Mouse (Mus musculus) hindbrain, postnatal 0 days (tissue): ENCODE measurements around the gene Tmem259. TPM values are rescaled to one million over a fixed set of nuclear protein-coding genes. Genes with fewer than 3 reads are reported as not detected.
"Not testable (repeated sequence)": the region's sequence is repeated elsewhere in the genome, so short reads cannot be mapped to it uniquely, and the experiment has no call there.

Experiments
- ATAC-seq: fragments of 200-750 bp; cut with Nextera tagmentation; 2 replicates; pipeline ENCODE4 v1.8.0; 2017; ENCODE audit warnings: mild to moderate bottlenecking, moderate TSS enrichment, moderate library complexity
- DNase-seq: peaks from one replicate; pipeline ENCODE4 v3.0.0-alpha.2; 2015; ENCODE audit warnings: low spot score
- H3K27ac ChIP-seq: fragments of 300-500 bp; sonication (generic); 2 replicates; pipeline ENCODE4 v1.5.1; 2014; ENCODE audit warnings: mild to moderate bottlenecking
- H3K27me3 ChIP-seq: fragments of 300-500 bp; sonication (generic); 2 replicates; pipeline ENCODE4 v1.6.1; 2014; ENCODE audit warnings: low read length, mixed read lengths; ENCODE audit not compliant: insufficient read depth
- H3K36me3 ChIP-seq: fragments of 300-500 bp; sonication (generic); 2 replicates; pipeline ENCODE4 v1.6.1; 2014; ENCODE audit warnings: low read length, mixed read lengths; ENCODE audit not compliant: insufficient read depth
- H3K4me1 ChIP-seq: fragments of 300-500 bp; sonication (generic); 2 replicates; pipeline ENCODE4 v1.6.1; 2014; ENCODE audit warnings: antibody characterized with exemption, low read length, mixed read lengths; ENCODE audit not compliant: insufficient read depth
- H3K4me2 ChIP-seq: fragments of 300-500 bp; sonication (generic); 2 replicates; pipeline ENCODE4 v1.6.1; 2014; ENCODE audit warnings: low read depth, mild to moderate bottlenecking, low read length, moderate library complexity, mixed read lengths
- H3K4me3 ChIP-seq: fragments of 300-500 bp; sonication (generic); 2 replicates; pipeline ENCODE4 v1.5.1; 2014; ENCODE audit warnings: low read length
- H3K9ac ChIP-seq: fragments of 300-500 bp; sonication (generic); replicated peaks from 2 replicates; pipeline ENCODE4 v1.6.1; 2014; ENCODE audit warnings: mild to moderate bottlenecking, low read length, moderate library complexity, mixed read lengths
- H3K9me3 ChIP-seq: fragments of 300-500 bp; sonication (generic); 2 replicates; pipeline ENCODE4 v1.6.1; 2016; ENCODE audit warnings: low read length, mixed read lengths
- CTCF ChIP-seq: IDR thresholded peaks from 2 replicates; pipeline ENCODE4 v1.5.1; 2016; ENCODE audit warnings: antibody characterized with exemption, control low read depth, low read depth
- WGBS: fragments of 180-500 bp; shearing (Covaris S2); extraction: QIAGEN DNeasy Blood & Tissue Kit; methylation state at CpG from one replicate; pipeline ENCODE4 v1.1.7; 2014; 5-methylcytosine and 5-hydroxymethylcytosine counted together
- polyA plus RNA-seq: library from polyadenylated mRNA; unstranded; fragments of >200 nt; fragmentation: Nextera tagmentation; extraction: Ambion mirVana; gene quantifications from 2 replicates; pipeline ENCODE4 v1.2.1, GENCODE M21; 2015
- total RNA-seq: library from RNA; depleted of rRNA; stranded (reverse); fragments of >200 nt; gene quantifications from 2 replicates; pipeline ENCODE4 v1.2.3, GENCODE M21; 2014

Gene Tmem259
- total and polyA plus RNA-seq, 2 experiments from 2014 or later = 25.6 to 179 TPM

DNA sequence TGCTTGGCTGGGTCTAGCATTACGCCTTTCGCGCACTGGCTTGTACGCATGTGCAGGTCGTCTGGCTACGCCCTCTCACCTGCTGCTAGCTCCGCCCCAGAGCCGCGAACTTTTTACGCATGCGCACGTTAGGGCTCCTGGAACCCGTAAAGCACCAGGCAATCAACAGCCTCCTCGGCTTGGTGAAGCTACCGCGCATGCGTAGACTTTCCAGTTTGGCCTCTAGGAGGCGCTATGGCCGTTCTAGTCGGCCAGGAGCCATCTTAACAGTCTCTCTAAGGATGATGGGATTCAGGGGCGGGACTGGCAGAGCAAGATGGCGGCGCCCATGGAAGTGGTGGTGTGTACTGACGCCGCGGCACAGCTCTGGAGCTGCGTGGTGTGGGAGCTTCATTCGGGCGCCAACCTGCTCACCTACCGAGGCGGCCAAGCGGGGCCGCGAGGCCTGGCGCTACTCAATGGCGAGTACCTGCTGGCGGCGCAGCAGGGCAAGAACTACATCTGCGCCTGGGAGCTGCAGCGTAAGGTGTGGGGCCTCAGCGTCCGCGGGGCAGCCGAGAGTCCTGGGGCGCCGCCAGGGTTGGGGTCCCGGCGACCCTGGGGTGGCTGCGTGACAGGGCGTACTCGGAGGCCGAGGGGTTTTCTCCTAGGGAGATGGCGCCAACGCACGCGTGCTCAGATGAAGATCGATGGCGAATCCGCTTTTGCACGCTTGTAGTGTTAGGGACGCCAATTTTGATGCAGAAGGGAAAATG lies 24.1 kb downstream of the Tmem259 start, which contains the start of gene Wdr18:
Gene Wdr18, plus strand, starts transcription at position 306 of the 755 bp plus-strand sequence.
- DNase-seq (peak; percentile 99), ATAC-seq (peak; percentile 97)
- Histone ChIP-seq H3K36me3 (peaks cover 13% of the 10 kb centered on the region; the same call in 1 of the 2 replicates), H3K4me1 (peaks cover 5% of the 10 kb centered on the region; the same call in 1 of the 2 replicates), H3K27ac (peak within 1 kb of the TSS; percentile 79), H3K9ac (peak within 1 kb of the TSS; percentile 77), H3K9me3 (no peaks in the 10 kb centered on the region), H3K27me3 (no peaks in the 10 kb centered on the region), H3K4me3 (peak within 1 kb of the TSS; percentile 97), H3K4me2 (peak within 1 kb of the TSS; percentile 73)
- under 1% methylated on average over 61 of the region's 61 CpGs for WGBS
- peak; percentile 99 for TF ChIP-seq CTCF

DNA sequence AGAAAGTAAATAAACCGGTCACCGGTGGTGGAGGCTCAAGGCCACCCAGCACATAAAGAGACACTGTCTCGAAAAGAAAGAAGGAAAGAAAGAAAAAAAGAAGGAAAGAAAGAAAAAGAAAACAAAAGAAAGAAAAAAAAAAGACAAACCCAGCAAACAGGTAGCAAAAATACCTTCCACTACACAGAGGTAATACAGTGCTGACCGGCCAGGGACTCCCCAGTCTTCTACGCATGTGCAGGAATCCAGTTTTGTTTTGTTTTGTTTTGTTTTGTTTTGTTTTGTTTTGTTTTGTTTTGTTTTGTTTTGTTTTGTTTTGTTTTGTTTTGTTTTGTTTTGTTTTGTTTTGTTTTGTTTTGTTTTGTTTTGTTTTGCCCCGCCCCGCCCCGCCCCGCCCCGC lies 24.7 kb downstream of the Tmem259 start:
- DNase-seq, H3K36me3 ChIP-seq, H3K4me3 ChIP-seq, H3K4me1 ChIP-seq, H3K27ac ChIP-seq, H3K27me3 ChIP-seq, H3K9me3 ChIP-seq, ATAC-seq, H3K9ac ChIP-seq: not testable (repeated sequence)
- H3K4me2 ChIP-seq = peak overlapping the region; percentile 73
- 36% methylated on average over 10 of the region's 10 CpGs for WGBS

DNA sequence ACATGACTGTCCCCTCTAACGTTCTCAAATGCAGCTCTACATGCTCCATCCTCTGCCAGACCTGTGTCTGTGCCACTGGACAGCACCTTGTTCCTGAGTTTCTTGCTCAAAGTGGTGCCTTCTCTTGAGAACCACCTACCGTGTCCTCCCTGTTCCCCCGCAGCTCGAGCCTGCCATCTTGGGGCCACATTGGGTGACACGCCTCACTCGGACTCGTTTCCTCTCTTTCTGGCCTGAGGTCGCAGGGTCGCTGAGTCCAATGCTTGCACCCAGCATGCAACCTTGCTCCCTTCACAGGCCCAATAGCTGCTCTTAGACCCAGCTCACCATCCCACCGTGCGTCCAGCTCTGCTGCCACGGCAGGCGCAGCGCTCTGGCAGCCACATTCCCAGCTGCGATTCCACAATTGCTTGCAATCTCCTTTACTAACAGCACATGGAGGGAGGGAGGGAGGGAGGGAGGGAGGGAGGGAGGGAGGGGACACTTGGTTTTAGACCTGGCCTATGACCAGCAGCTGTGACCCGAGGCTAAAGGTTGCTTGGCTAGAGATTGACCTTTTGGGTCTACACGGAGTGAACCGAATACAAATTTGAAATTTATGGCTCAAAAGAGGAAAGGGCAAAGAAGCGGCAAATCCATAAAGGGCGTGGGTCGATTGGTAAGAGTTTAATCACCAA lies 25.9 kb downstream of the Tmem259 start:
- H3K4me1 ChIP-seq = peaks cover 5% of the 10 kb centered on the region; the same call in 1 of the 2 replicates
- H3K4me3 ChIP-seq = no peak overlapping the region
- no peak overlapping the region for H3K27ac ChIP-seq
- 11% methylated on average over 21 of the region's 21 CpGs for WGBS
- no peaks in the 10 kb centered on the region for H3K27me3 ChIP-seq
- peaks cover under 1% of the 10 kb centered on the region; the same call in 1 of the 2 replicates for H3K36me3 ChIP-seq
- peak; percentile 92 for TF ChIP-seq CTCF
- no peak overlapping the region for H3K4me2 ChIP-seq
- ATAC-seq (no peak), DNase-seq (peak; percentile 61)
- no peaks in the 10 kb centered on the region for H3K9me3 ChIP-seq
- H3K9ac ChIP-seq = no peak overlapping the region

DNA sequence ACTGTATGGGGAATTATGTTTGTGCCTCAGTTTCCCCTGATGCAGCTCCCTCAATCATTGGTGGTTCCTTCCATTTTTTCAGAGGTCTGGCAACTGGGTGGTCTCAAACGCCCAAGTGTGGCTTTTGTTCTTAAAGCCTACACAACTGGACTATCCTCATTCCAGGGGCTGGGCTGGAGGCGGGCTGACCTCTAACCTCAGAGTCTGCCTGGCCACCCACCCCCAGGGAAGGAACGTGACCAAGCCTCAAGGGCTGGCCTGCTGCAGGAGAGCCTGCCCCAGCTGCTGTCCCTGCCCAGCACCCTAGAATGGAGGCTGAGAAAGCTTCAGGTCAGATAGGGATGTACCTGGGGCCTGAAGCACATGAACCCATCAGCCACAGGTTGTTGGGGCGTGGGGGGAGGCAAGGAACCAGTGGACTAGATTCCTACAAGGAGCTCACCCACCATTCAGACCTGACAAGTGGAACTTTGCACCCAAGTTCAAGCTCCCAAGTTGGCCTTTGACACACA lies 27.4 kb downstream of the Tmem259 start:
- TF ChIP-seq CTCF = no peak
- H3K36me3 ChIP-seq = peaks cover 9% of the 10 kb centered on the region
- no peaks in the 10 kb centered on the region for H3K27me3 ChIP-seq
- ATAC-seq (no peak), DNase-seq (no peak)
- 20% methylated on average over 4 of the region's 4 CpGs for WGBS
- no peak overlapping the region for H3K9ac ChIP-seq
- H3K9me3 ChIP-seq = no peaks in the 10 kb centered on the region
- no peak overlapping the region for H3K27ac ChIP-seq
- peaks cover 5% of the 10 kb centered on the region; the same call in 1 of the 2 replicates for H3K4me1 ChIP-seq
- no peak overlapping the region for H3K4me3 ChIP-seq
- H3K4me2 ChIP-seq = no peak overlapping the region

- Histone ChIP-seq H3K4me2 (no peak overlapping the region), H3K27me3 (no peaks in the 10 kb centered on the region), H3K27ac (no peak overlapping the region), H3K4me3 (no peak overlapping the region), H3K9ac (no peak overlapping the region), H3K9me3 (no peaks in the 10 kb centered on the region), H3K4me1 (peaks cover 2% of the 10 kb centered on the region; the same call in 1 of the 2 replicates), H3K36me3 (peaks cover 14% of the 10 kb centered on the region)
- DNase-seq (no peak), ATAC-seq (no peak)
- TF ChIP-seq CTCF = no peak
- WGBS = 74% methylated on average over 9 of the region's 9 CpGs
Observed at GRCm38 (mm10) chr10:79955691-79956090, 28.4 kb downstream of the Tmem259 start.

- Histone ChIP-seq H3K4me2 (no peak overlapping the region), H3K36me3 (peaks cover 19% of the 10 kb centered on the region), H3K4me1 (no peaks in the 10 kb centered on the region), H3K27ac (no peak overlapping the region), H3K9me3 (no peaks in the 10 kb centered on the region), H3K27me3 (no peaks in the 10 kb centered on the region), H3K4me3 (no peak overlapping the region), H3K9ac (no peak overlapping the region)
- peak; percentile 58 for TF ChIP-seq CTCF
- DNase-seq (no peak), ATAC-seq (no peak)
- 81% methylated on average over 6 of the region's 6 CpGs for WGBS
Observed at GRCm38 (mm10) chr10:79953946-79954345, 30.2 kb downstream of the Tmem259 start.
